Mouse (Mus musculus): ENCODE data around the gene Gm14781. TPM values are rescaled to one million over a fixed set of nuclear protein-coding genes. Genes with fewer than 3 reads are reported as not detected.
"Not testable (repeated sequence)": the region's sequence is repeated elsewhere in the genome, so short reads cannot be mapped to it uniquely, and the experiment has no call there.

Gene Gm14781
- polyA plus RNA-seq (2015; fragmentation: Nextera tagmentation; extraction: Ambion mirVana), result not detected in 2 replicates

DNA sequence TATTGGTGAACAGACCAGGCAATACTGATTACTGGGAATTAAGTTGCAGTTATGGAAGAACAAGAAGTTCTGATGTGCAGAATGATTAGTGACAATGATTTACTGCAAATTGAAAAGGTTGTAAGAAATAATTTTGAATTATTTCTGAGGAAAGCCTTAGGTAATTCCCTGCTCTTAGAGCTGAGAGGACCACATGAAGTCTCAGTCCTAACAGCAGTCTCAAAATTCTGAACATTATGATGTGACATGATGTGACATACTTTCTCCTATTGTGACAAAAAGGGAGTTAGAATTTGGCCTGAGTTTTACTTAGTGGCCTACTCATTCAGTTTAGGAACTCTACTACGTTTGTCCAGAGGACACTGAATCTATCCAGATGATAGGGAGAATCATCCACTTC, at the start of gene Gm14781:
Gm14781 (plus strand) TSS at position 301 of the 400 bp plus-strand sequence.
- not testable (repeated sequence) for H3K4me3 ChIP-seq
- 63% methylated on average over 1 of the region's 1 CpGs for WGBS

DNA sequence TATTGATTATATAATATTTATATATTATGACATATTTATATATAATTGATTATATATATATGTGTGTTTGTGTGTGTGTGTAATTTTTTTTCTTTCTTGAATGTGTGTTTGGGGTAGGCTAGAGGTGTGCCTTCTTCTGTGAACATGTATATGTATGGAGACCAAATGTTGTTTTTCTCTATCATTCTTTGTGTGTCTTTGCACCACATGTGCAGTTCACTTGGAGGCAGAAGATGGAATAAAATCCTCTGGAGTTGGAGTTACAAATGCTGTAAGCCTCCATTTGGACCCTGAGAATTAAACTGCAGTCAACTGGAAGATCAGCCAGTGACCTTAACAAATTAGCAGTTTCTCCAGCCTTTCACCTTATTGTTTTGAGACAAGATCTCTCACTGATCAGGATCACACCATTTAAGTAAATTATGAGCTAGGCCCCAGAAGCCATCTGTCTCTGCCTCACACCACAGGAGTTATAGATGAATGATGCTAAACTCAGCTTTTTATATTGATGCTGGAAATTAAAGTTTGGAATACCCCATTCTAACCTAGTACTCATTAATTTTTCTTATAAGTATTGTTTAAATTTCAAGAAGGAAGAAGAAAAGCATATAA, 23.1 kb downstream of the Gm14781 start:
- H3K36me3 ChIP-seq; ATAC-seq (ENCODE audit: insufficient number of reproducible peaks, low FRiP score, low TSS enrichment, low read depth): not testable (repeated sequence)

More for the DNA sequence above, at the start of gene Gm14781:
- H3K27me3 ChIP-seq; H3K4me2 ChIP-seq; H3K36me3 ChIP-seq; ATAC-seq (ENCODE audit: insufficient number of reproducible peaks, low FRiP score, low TSS enrichment, low read depth); H3K9ac ChIP-seq; H3K27ac ChIP-seq; H3K4me1 ChIP-seq; H3K9me3 ChIP-seq: not testable (repeated sequence)

More for the DNA sequence above, 23.1 kb downstream of the Gm14781 start:
- not testable (repeated sequence) for H3K27ac ChIP-seq, H3K4me3 ChIP-seq, H3K9me3 ChIP-seq, H3K27me3 ChIP-seq, H3K9ac ChIP-seq, H3K4me1 ChIP-seq, H3K4me2 ChIP-seq

Other genes starting within 250 kb of the Gm14781 start
- gene Gm5072, start 239.7 kb upstream of the Gm14781 start, polyA plus RNA-seq (2015; fragmentation: Nextera tagmentation; extraction: Ambion mirVana), result not detected in 2 replicates
- gene Gm8914, start 152.1 kb upstream of the Gm14781 start, polyA plus RNA-seq (2015; fragmentation: Nextera tagmentation; extraction: Ambion mirVana), result not detected in 2 replicates
- gene 1700084M14Rik, start 56.3 kb upstream of the Gm14781 start, polyA plus RNA-seq (2015; fragmentation: Nextera tagmentation; extraction: Ambion mirVana), result not detected in 2 replicates
- not detected in 2 replicates for gene Mageb5, start 150.8 kb downstream of the Gm14781 start, polyA plus RNA-seq (2015; fragmentation: Nextera tagmentation; extraction: Ambion mirVana)

All from limb, embryonic 15.5 days (tissue).